Mouse (Mus musculus) forebrain, embryonic 11.5 days (tissue): ENCODE measurements around the gene Lrrc1. TPM values are rescaled to one million over a fixed set of nuclear protein-coding genes. Genes with fewer than 3 reads are reported as not detected.
A peak's percentile ranks its signal among the peaks of the same experiment; 100 is the strongest.

Experiments used
- ATAC-seq: fragments of 200-750 bp; cut with Nextera tagmentation; replicated peaks from 2 replicates; pipeline ENCODE4 v1.8.0; 2017; ENCODE audit warnings: moderate TSS enrichment; ENCODE audit not compliant: low FRiP score
- DNase-seq: peaks from one replicate; pipeline ENCODE4 v3.0.0-alpha.2; 2017; ENCODE audit warnings: low spot score
- H3K27ac ChIP-seq: fragments of 300-500 bp; sonication (generic); 2 replicates; pipeline ENCODE4 v1.5.1; 2014; ENCODE audit warnings: low read depth, low read length
- H3K27me3 ChIP-seq: fragments of 300-500 bp; sonication (generic); 2 replicates; pipeline ENCODE4 v1.6.1; 2014; ENCODE audit warnings: mild to moderate bottlenecking, low read length, mixed read lengths; ENCODE audit not compliant: control insufficient read depth, insufficient read depth
- H3K36me3 ChIP-seq: fragments of 300-500 bp; sonication (generic); 2 replicates; pipeline ENCODE4 v1.6.1; 2014; ENCODE audit warnings: mild to moderate bottlenecking, low read length, moderate library complexity, mixed read lengths; ENCODE audit not compliant: control insufficient read depth, insufficient read depth
- H3K4me1 ChIP-seq: fragments of 300-500 bp; sonication (generic); replicated peaks from 2 replicates; pipeline ENCODE4 v1.6.1; 2014; ENCODE audit warnings: low read length, mixed read lengths; ENCODE audit not compliant: control insufficient read depth, insufficient read depth
- H3K4me2 ChIP-seq: fragments of 300-500 bp; sonication (generic); 2 replicates; pipeline ENCODE4 v1.6.1; 2014; ENCODE audit warnings: low read depth, mild to moderate bottlenecking, low read length, moderate library complexity, mixed read lengths; ENCODE audit not compliant: severe bottlenecking
- H3K4me3 ChIP-seq: fragments of 300-500 bp; sonication (generic); 2 replicates; pipeline ENCODE4 v1.5.1; 2014; ENCODE audit warnings: low read depth, low read length
- H3K9ac ChIP-seq: fragments of 300-500 bp; sonication (generic); 2 replicates; pipeline ENCODE4 v1.6.1; 2014; ENCODE audit warnings: low read length
- H3K9me3 ChIP-seq: fragments of 300-500 bp; sonication (generic); 2 replicates; pipeline ENCODE4 v1.6.1; 2016; ENCODE audit warnings: low read length, mixed read lengths; ENCODE audit not compliant: control insufficient read depth
- WGBS: fragments of 180-500 bp; shearing (Covaris S2); extraction: QIAGEN DNeasy Blood & Tissue Kit; methylation state at CpG from one replicate; pipeline ENCODE4 v1.1.7; 2014; 5-methylcytosine and 5-hydroxymethylcytosine counted together
- polyA plus RNA-seq: library from polyadenylated mRNA; unstranded; fragments of >200 nt; fragmentation: Nextera tagmentation; extraction: Ambion mirVana; gene quantifications from 2 replicates; pipeline ENCODE4 v1.2.1, GENCODE M21; 2014

The Lrrc1 gene
- polyA plus RNA-seq, 1 experiment from 2014 or later = 22.9 TPM

DNA sequence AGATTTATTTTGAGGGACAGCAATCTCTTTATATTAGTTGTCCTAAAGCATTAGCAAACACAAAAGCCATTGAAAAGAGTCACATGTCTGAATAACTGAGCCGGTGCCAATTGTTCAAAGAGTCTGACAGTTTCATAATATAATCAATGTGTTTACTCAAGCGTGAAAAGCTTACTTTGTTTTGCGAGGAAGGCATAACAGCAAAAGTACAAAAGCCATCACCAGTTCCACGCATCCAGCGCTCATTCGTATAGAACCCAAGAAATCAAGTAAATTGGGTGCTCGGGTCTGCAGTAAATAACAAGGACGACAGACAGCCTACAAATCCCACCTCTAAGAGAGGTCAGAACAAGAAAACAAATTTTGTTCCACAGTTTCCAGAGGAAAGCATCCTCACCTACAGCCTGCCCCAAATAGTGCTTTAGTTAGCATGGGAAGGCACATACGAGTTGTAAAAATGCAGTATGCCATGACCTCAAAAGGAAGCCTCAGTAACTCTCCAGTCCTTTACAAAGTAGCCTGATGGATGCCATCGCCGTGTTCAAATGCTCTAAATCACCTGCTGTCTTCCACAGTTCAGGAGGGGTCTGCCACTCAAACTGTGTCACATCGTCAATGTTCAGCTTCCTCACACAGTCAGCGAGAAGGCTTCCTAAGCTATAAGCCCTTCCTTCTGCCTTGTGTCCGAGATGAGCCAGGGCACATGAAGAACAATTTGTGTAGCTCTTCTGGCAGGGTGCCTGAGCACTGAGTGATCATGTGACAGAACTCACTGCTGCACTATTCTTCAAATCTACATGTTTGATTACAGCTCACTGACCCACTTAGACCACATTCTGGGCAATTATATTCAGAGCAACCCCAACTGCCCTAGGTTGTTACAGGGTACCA, 41.9 kb downstream of the Lrrc1 start:
- peak; percentile 82 for ATAC-seq
- H3K4me1 ChIP-seq = peaks cover 7% of the 10 kb centered on the region; the same call in 1 of the 2 replicates
- DNase-seq = peak; percentile 66

DNA sequence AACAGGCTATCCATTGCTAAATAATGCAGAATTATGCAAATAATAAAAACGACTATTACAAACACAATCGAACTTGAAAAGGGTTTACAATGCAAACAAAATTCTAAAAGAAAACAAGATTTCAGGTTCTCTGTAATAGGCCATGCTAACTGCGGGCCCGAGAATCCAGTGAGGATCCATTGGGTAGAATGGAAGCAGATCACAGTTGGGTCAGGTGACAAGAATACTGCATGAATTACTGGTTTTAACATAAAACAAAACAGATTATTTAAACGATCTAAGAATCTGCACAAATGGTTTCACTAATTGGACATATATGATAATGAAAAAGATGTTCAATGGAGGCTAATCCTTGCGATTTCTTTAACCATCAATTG, 42.5 kb downstream of the Lrrc1 start:
- no peaks in the 10 kb centered on the region for H3K9me3 ChIP-seq
- DNase-seq = peak; percentile 44
- peak; percentile 74 for ATAC-seq
- no peak overlapping the region for H3K27ac ChIP-seq
- H3K9ac ChIP-seq = no peak overlapping the region
- H3K4me1 ChIP-seq = peaks cover 11% of the 10 kb centered on the region
- H3K4me2 ChIP-seq = no peak overlapping the region
- 27% methylated on average over 6 of the region's 6 CpGs for WGBS
- no peak overlapping the region for H3K4me3 ChIP-seq
- no peaks in the 10 kb centered on the region for H3K36me3 ChIP-seq
- H3K27me3 ChIP-seq = no peaks in the 10 kb centered on the region

More for the DNA sequence above, 41.9 kb downstream of the Lrrc1 start:
- Histone ChIP-seq H3K36me3 (no peaks in the 10 kb centered on the region), H3K9me3 (no peaks in the 10 kb centered on the region), H3K9ac (no peak overlapping the region), H3K4me2 (peak overlapping the region; percentile 21), H3K27me3 (no peaks in the 10 kb centered on the region), H3K4me3 (no peak overlapping the region), H3K27ac (peak overlapping the region; percentile 42; the same call in 1 of the 2 replicates)
- 15% methylated on average over 14 of the region's 14 CpGs for WGBS

DNA sequence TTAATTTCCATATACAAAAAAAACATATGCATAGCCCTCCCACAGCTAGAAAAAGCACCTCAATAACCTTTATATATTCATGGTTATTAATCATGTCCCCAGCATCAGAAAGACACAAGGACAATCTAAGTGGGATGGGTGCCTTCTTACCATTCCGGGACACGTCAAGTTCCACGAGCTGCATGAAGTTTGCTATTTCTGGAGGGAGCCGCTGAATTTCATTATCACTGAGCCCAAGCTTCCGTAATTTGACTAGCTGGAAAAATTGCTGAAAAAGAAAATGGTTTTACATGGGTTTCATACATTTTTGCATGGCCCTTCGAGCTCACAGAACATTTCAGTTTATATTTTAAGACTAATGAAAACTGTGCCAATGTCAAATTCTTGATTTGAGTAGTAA, 45.6 kb downstream of the Lrrc1 start:
- ATAC-seq (no peak), DNase-seq (peak; percentile 11)
- no peaks in the 10 kb centered on the region for H3K27me3 ChIP-seq
- no peak overlapping the region for H3K27ac ChIP-seq
- no peak overlapping the region for H3K4me3 ChIP-seq
- H3K4me1 ChIP-seq = peaks cover 26% of the 10 kb centered on the region
- no peak overlapping the region for H3K9ac ChIP-seq
- no peaks in the 10 kb centered on the region for H3K36me3 ChIP-seq
- H3K4me2 ChIP-seq = no peak overlapping the region
- H3K9me3 ChIP-seq = no peaks in the 10 kb centered on the region
- 86% methylated on average over 6 of the region's 6 CpGs for WGBS

DNA sequence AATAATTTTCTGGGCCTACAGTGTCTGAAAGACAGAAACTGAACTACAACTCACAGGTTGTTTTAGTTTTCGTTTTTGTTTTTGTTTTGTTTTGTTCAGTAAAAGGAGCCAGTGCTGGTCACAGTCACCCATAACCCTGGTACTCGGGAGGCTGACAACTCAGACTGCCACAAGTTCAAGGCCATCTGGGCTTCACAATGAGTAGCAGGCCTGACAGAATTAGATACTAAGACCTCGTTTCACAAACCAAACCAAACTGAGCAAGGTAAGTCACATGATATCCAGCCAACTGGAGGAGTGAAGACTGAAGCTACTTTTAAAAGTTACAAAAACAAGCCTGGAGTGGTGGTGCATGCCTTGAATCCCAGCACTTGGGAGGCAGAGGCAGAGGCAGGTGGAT, 46.3 kb downstream of the Lrrc1 start:
- no peak overlapping the region for H3K27ac ChIP-seq
- H3K4me2 ChIP-seq = no peak overlapping the region
- peaks cover 23% of the 10 kb centered on the region for H3K4me1 ChIP-seq
- H3K4me3 ChIP-seq = no peak overlapping the region
- WGBS = 67% methylated on average over 3 of the region's 3 CpGs
- no peak overlapping the region for H3K9ac ChIP-seq
- DNase-seq (peak; percentile 8), ATAC-seq (no peak)
- H3K9me3 ChIP-seq = no peaks in the 10 kb centered on the region
- H3K36me3 ChIP-seq = no peaks in the 10 kb centered on the region
- no peaks in the 10 kb centered on the region for H3K27me3 ChIP-seq

DNA sequence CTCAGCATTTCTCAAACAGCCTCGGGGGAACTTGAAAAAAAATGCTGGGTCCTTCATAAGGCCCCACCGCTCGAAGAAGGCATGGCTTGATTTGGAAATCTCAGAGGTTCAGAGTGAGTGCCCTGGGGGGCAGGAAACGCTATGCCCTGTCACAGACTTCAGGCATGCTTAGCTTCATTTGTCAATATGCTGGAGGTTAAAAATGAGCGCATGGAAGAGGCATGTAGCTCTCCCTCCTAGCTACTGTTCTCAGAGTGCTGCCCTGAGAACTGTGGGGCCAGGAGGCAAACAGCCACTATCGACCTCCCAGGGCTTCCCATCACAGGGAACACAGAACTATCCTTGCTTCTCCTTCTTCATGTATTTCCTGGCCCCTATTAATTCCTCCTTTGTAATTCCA, 47.5 kb downstream of the Lrrc1 start:
- Histone ChIP-seq H3K9ac (peak overlapping the region; percentile 43), H3K4me3 (no peak overlapping the region), H3K4me1 (peaks cover 25% of the 10 kb centered on the region), H3K9me3 (no peaks in the 10 kb centered on the region), H3K27ac (peak overlapping the region; percentile 90), H3K27me3 (no peaks in the 10 kb centered on the region), H3K4me2 (peak overlapping the region; percentile 36; the same call in 1 of the 2 replicates), H3K36me3 (no peaks in the 10 kb centered on the region)
- 24% methylated on average over 6 of the region's 6 CpGs for WGBS
- ATAC-seq (0 out of 2 replicates have a peak, but pooled peaks have one; percentile 0), DNase-seq (no peak)

DNA sequence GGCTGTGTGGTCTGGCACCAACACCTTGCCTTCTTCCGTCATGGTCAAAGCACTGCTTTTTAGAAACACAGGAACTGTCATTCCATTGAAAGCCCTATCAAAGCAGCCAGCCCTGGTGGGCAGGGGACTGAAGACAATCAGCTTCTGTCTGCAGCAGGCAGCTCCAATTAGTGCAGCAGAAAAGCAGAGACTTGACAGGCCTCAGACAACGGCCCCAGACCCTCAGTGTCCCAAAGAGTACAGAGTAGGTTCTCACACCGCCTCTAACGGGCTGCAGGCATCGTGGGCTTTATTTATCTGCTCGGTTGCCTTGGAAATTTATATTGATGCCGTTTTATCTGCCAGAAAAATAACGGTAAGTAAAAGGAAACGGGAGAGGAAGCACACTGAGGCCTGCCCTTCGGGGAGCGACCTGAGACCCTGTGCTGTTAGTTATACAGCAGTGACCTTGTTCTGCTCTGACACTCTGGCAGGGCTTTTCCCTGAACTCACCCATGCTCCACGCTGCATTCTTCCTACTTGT, 48.1 kb downstream of the Lrrc1 start:
- DNase-seq = peak; percentile 82
- Histone ChIP-seq H3K36me3 (no peaks in the 10 kb centered on the region), H3K4me1 (peaks cover 25% of the 10 kb centered on the region), H3K9me3 (no peaks in the 10 kb centered on the region), H3K27ac (peak overlapping the region; percentile 90), H3K9ac (peak overlapping the region; percentile 43), H3K27me3 (no peaks in the 10 kb centered on the region), H3K4me2 (peak overlapping the region; percentile 36; the same call in 1 of the 2 replicates), H3K4me3 (no peak overlapping the region)
- ATAC-seq = peak; percentile 92
- 15% methylated on average over 12 of the region's 12 CpGs for WGBS

DNA sequence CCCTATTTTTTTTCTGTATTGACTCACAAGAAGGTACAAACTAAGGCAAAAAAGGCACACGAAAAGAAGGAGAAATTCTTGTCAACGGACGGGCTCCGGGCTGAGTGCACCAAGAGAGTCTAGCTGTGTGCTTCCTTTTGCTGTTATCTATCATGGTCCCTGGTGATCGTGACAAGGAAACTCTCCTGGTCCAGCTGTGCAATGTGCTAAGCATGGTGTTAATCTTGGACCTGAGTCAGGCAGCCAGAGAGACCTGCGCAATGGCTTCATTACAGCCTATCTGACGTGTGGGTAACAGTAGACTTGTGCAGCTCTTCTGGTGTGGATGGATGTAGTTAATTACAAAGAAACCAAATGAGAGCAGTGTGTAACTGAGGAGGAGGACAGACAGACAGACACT, 50.4 kb downstream of the Lrrc1 start:
- peaks cover 25% of the 10 kb centered on the region for H3K4me1 ChIP-seq
- no peak overlapping the region for H3K4me3 ChIP-seq
- ATAC-seq = no peak
- WGBS = 94% methylated on average over 7 of the region's 7 CpGs
- H3K27me3 ChIP-seq = no peaks in the 10 kb centered on the region
- no peaks in the 10 kb centered on the region for H3K36me3 ChIP-seq
- H3K27ac ChIP-seq = no peak overlapping the region
- no peak overlapping the region for H3K4me2 ChIP-seq
- no peaks in the 10 kb centered on the region for H3K9me3 ChIP-seq
- H3K9ac ChIP-seq = no peak overlapping the region
- DNase-seq = peak; percentile 39

DNA sequence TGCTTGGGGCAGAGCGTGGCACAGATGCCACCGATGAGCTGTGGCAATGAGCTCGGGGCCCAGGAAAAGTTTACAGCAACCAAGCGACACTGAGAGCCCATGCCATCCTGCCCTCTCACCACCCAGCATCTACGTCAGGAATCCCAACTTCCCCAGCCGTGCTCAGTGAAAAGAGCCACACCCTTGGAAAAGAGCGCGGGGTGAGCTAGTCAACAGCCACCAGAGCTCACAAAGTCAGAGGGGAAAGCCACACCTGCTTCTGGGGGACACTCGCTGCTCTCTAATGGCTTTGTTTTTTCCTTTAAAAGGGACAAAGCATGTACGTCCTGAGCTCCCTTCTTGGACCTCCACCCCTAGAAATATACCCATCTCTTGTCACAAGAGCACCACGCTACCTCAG, 56.1 kb downstream of the Lrrc1 start:
- Histone ChIP-seq H3K27me3 (no peaks in the 10 kb centered on the region), H3K4me2 (no peak overlapping the region), H3K9me3 (no peaks in the 10 kb centered on the region), H3K27ac (no peak overlapping the region), H3K36me3 (no peaks in the 10 kb centered on the region), H3K9ac (no peak overlapping the region), H3K4me3 (no peak overlapping the region), H3K4me1 (0 out of 2 replicates have a peak, but pooled peaks cover 2% of the 10 kb centered on the region)
- peak; percentile 45 for DNase-seq
- ATAC-seq = no peak
- WGBS = 95% methylated on average over 11 of the region's 11 CpGs
